Mouse (Mus musculus): ENCODE data around the gene Ccrl2.

Ccrl2 gene

DNA sequence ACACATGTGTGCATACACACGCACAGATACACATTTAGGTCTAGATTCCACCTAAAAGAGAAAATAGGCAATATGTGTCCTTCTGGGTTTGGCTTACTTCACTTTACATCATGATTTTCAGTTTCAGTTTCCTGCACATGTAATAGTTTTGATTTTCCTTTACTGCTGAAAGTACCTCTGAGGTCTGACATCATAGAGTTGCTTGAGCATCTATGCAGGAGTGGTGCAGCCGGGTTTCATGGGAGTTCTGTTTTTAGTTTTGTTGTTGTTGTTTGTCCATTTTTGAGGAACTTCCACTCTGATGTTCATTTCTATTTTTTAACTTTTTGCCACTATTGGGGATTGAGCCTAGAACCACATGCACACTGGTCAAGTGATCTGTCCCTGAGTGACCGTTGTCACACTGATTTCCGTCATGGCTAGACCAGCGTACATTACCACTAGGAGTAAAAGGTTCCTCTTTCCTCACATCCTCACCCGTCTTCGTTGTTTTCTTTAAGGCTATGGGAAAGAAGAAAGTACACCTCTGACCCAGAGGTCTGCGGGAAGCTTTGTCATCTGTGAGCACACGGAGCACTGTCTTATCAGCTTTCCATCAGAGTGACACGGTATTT is 1.7 kb upstream of the Ccrl2 start:
- DNase-seq (ENCODE audit: low spot score): no peak

DNA sequence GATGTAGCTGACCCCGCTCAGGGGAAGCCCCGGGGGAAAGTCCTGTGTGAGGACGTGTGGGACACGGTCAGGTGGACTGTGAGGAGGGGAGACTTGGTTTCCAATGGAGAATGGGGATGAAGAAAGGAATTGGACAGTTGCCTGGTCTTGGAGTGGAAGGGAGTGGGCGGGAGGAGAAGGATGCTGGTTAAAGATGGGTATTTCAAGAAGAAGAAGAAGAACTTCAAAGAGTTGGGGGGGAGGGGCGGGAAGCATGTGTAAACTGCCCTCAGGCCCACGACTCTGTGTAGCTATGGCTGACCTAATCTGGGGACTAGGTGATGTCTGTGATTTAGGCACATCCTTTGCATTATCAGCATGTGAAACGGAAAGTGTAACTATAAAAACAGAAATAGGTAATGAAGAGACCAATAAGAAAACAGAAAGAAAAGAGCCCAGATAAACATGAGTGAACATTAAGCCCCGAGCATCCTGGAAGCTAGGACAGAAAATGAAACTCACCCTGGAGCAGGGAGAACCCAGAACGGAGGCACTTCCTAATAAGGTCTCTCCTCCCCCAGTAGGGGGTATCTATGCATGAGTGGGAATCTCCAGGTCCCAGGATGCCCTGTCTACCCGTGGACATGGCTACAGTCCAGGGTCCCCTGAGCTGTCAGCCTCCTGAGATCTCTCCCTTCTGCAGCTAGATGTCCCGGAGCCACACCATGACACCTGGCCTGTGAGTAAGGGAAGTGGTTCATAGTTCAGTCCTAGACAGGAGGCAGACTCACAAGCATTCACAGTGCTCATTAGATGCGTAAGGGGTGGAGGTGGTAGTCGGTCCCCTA is 438 bp upstream of the Ccrl2 start:
- no peak for DNase-seq (ENCODE audit: low spot score)

DNA sequence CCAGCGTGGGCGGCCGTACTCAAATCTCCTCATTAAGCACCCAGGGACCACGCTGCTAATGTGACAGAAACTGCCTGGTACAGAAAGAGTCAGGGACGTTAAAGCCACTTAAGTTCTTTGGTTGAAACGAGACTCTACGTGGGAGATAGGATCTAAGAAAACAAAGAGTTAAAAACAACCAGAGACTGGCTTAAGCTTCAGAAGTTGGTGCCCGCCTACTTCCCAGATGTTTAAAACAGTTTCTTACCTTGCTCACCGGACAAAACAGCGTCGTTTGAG is 861 bp downstream of the Ccrl2 start:
- no peak for DNase-seq (ENCODE audit: low spot score)

DNA sequence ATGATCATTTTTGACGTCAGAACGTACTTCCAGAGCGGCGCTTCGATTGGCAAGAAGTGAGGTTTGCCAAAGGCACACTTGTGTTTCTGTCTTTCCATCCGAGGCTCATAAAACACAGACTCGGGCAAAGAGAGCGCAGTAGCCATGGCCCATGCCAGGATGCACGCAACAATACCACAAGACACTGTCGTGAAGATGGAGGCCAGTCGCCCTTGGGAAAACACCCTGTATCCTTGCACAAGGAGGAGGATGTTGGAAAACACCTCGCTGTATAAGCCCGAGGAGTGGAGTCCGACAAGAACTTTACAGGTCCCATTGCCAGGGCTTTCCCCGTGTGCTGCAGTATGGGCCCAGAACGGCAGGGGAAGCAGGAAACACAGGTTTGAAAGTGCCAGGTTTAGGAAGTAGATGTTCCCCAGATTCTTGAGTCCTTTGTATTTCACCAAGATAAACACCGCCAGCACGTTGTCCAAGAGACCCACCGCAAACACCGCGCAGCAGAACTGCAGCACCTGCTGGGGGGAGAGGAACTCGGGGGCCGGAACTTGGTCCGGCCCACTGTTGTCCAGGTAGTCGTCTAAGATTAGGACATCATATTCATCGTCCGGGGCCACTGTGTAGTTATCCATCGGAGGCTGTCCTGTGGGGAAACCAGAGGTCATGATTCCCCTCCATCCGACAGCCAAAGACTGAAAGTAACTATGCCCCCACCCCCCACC is 1.4 kb downstream of the Ccrl2 start:
- DNase-seq (ENCODE audit: low spot score): no peak

- DNase-seq (ENCODE audit: low spot score): no peak
Observed at GRCm38 (mm10) chr9:111054923-111055322, 2.4 kb downstream of the Ccrl2 start.

GRCm38 (mm10) chr9:111048452-111048851 is 8.9 kb downstream of the Ccrl2 start:
- no peak for DNase-seq (ENCODE audit: low spot score)

- no peak for DNase-seq (ENCODE audit: low spot score)
Observed at GRCm38 (mm10) chr9:111047266-111047665, 10.1 kb downstream of the Ccrl2 start.

DNA sequence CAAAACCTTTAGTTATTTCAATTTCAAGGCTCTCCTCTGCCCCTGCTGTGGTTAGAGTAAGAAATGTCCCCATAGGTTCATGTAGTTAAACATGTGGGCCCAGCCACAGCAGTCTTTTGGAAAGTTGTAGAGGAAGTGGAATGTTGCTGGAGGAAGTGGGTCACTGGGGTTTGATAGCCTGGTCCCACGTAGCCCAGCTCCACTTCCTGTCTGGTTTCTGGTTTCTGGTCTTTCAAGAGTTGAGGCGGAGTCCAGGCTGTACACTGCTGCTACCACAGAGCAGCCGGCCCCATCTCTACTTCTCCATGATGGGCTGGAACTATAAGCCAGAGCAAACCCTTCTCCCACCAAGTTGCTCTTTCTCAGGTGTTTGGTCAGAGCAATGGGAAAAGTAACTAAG is 11.1 kb downstream of the Ccrl2 start:
- DNase-seq (ENCODE audit: low spot score): no peak

- no peak for DNase-seq (ENCODE audit: low spot score)
Observed at GRCm38 (mm10) chr9:111042266-111042665, 15.1 kb downstream of the Ccrl2 start.

- no peak for DNase-seq (ENCODE audit: low spot score)
Observed at GRCm38 (mm10) chr9:111039966-111040365, 17.4 kb downstream of the Ccrl2 start.

DNA sequence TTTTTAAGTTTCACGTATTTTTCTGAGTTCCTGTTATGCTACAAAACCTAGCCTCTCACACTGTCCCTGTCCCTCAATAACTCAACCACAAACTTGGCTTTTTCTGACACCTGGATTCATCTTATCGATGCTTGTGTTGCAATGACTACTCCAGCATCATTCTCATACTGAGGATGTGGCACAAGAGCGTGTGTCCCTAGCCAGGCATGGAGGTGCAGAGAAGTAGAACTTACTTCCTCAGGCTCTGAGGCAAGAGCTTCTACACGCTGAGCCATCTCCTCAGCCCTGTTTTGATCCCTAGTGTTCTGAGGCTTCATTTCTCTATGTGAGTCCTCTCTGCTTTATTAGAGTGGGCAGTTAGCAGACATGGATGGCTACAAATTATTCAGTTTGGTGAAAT is 23.6 kb downstream of the Ccrl2 start:
- DNase-seq (ENCODE audit: low spot score): no peak

- DNase-seq (ENCODE audit: low spot score): no peak
Observed at GRCm38 (mm10) chr9:111026791-111027190, 30.5 kb downstream of the Ccrl2 start.

DNA sequence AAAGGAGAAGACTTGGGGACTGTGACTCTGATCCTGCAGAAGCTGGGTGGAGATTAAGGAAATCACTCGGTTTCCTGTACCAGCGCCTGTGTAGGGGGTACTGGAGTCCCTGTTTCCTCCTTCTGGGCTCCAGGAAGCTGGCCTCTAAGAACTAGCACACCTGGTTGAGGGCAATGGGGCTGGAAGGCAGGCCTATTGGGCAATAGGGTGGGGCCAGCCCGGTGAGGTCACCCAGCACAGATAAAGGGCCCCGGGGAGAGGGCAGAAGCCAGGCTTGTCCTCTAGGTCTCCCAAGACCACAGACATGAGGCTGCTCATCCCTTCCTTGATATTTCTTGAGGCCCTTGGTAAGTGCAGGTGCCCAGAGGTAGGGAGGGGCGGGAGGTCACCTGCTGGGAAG is 38.3 kb downstream of the Ccrl2 start, which contains the start of gene Ltf:
Ltf (plus strand) TSS at position 250 of the 400 bp plus-strand sequence.
- DNase-seq (ENCODE audit: low spot score): no peak

DNA sequence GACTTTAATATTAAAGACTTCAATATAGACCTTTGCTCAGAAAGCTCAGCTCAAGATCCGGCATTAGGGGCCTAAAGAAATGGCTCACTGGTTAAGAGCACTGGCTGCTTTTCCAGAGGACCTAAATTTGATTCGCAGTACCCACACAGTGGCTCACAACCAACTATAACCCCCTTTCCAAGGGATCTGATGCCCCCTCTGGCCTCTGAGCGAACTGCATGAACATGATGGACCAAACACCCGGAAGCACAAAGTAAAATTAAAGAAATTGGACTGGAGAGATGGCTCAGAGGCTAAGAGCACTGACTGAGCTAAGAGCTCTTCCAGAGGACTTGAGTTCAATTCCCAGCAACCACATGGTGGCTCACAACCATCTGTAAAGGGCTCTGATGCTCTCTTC is 41.7 kb downstream of the Ccrl2 start:
- DNase-seq (ENCODE audit: low spot score): no peak

- DNase-seq (ENCODE audit: low spot score): no peak
Observed at GRCm38 (mm10) chr9:111012041-111012440, 45.3 kb downstream of the Ccrl2 start.

GRCm38 (mm10) chr9:111011550-111011949 is 45.8 kb downstream of the Ccrl2 start:
- no peak for DNase-seq (ENCODE audit: low spot score)

GRCm38 (mm10) chr9:111009763-111010162 is 47.6 kb downstream of the Ccrl2 start:
- no peak for DNase-seq (ENCODE audit: low spot score)

GRCm38 (mm10) chr9:111006544-111006943 is 50.8 kb downstream of the Ccrl2 start:
- no peak for DNase-seq (ENCODE audit: low spot score)
